Mouse (Mus musculus) cortical plate, adult 2 months (tissue): ENCODE measurements at regions not wholly inside any gene's neighbourhood (a gene's known extent, or its start where the extent isn't known, plus 50 kb on each side); places are given as distances from the start of the nearest gene placed in this dataset.

ENCODE experiments used
- H3K27ac ChIP-seq: fragments of 200-500 bp; 2 replicates; pipeline ENCODE4 v1.5.1; 2012; ENCODE audit warnings: low read length, control low read depth, inconsistent platforms; ENCODE audit not compliant: insufficient read depth
- H3K4me1 ChIP-seq: fragments of 200-500 bp; 2 replicates; pipeline ENCODE4 v1.6.1; 2011; ENCODE audit warnings: low read length; ENCODE audit not compliant: control insufficient read depth, insufficient read depth
- H3K4me3 ChIP-seq: fragments of 200-500 bp; 2 replicates; pipeline ENCODE4 v1.5.1; 2011; ENCODE audit warnings: mild to moderate bottlenecking, low read length, control low read depth; ENCODE audit not compliant: insufficient read depth
- CTCF ChIP-seq: fragments of 200-500 bp; IDR thresholded peaks from 2 replicates; pipeline ENCODE4 v1.5.1; 2011; ENCODE audit warnings: mild to moderate bottlenecking, control low read depth, low read length; ENCODE audit not compliant: insufficient read depth; ENCODE audit errors: extremely low read depth
- POLR2A ChIP-seq: fragments of 200-500 bp; IDR thresholded peaks from 2 replicates; pipeline ENCODE4 v1.6.1; 2011; ENCODE audit warnings: mild to moderate bottlenecking, low read length, control low read depth; ENCODE audit not compliant: insufficient read depth; ENCODE audit errors: extremely low read depth

- Histone ChIP-seq H3K4me3 (no peak overlapping the region), H3K27ac (no peak overlapping the region), H3K4me1 (no peaks in the 10 kb centered on the region)
- TF ChIP-seq POLR2A: no peak
- no peak for TF ChIP-seq CTCF
These were observed 127.5 kb upstream of the Cops8 start for GRCm38 (mm10) chr1:90475060-90475813.

GRCm38 (mm10) chr1:90476556-90477243 is 126.1 kb upstream of the Cops8 start:
- H3K4me1 ChIP-seq: no peaks in the 10 kb centered on the region

GRCm38 (mm10) chr1:90478839-90479238 is 123.9 kb upstream of the Cops8 start:
- TF ChIP-seq POLR2A (no peak), CTCF (no peak)
- Histone ChIP-seq H3K27ac (no peak overlapping the region), H3K4me1 (no peaks in the 10 kb centered on the region), H3K4me3 (no peak overlapping the region)

More at GRCm38 (mm10) chr1:90476556-90477243, 126.1 kb upstream of the Cops8 start:
- H3K4me3 ChIP-seq: no peak overlapping the region
- no peak for TF ChIP-seq POLR2A
- no peak for TF ChIP-seq CTCF
- no peak overlapping the region for H3K27ac ChIP-seq

- no peak overlapping the region for H3K4me3 ChIP-seq
- no peak for TF ChIP-seq CTCF
- TF ChIP-seq POLR2A: no peak
- H3K4me1 ChIP-seq: no peaks in the 10 kb centered on the region
- H3K27ac ChIP-seq: no peak overlapping the region
These were observed 121.5 kb upstream of the Cops8 start for GRCm38 (mm10) chr1:90481247-90481646.

GRCm38 (mm10) chr1:90481708-90482107 is 121.1 kb upstream of the Cops8 start:
- peaks cover 2% of the 10 kb centered on the region; the same call in 1 of the 2 replicates for H3K4me1 ChIP-seq
- TF ChIP-seq POLR2A (no peak), CTCF (no peak)
- H3K4me3 ChIP-seq: no peak overlapping the region
- no peak overlapping the region for H3K27ac ChIP-seq

GRCm38 (mm10) chr1:90486349-90486839 is 116.4 kb upstream of the Cops8 start:
- H3K4me3 ChIP-seq: no peak overlapping the region
- peaks cover 6% of the 10 kb centered on the region for H3K4me1 ChIP-seq
- H3K27ac ChIP-seq: no peak overlapping the region
- no peak for TF ChIP-seq POLR2A
- no peak for TF ChIP-seq CTCF

GRCm38 (mm10) chr1:90487886-90488285 is 114.9 kb upstream of the Cops8 start:
- Histone ChIP-seq H3K4me3 (no peak overlapping the region), H3K27ac (no peak overlapping the region), H3K4me1 (peaks cover 6% of the 10 kb centered on the region)
- TF ChIP-seq POLR2A: no peak
- no peak for TF ChIP-seq CTCF

- Histone ChIP-seq H3K4me3 (no peak overlapping the region), H3K4me1 (peaks cover 6% of the 10 kb centered on the region), H3K27ac (0 out of 2 replicates have a peak overlapping the region, but pooled peaks have one; percentile 35)
- no peak for TF ChIP-seq POLR2A
- TF ChIP-seq CTCF: no peak
These were observed 113.8 kb upstream of the Cops8 start for GRCm38 (mm10) chr1:90488991-90489390.

GRCm38 (mm10) chr1:90490335-90490734 is 112.4 kb upstream of the Cops8 start:
- Histone ChIP-seq H3K27ac (no peak overlapping the region), H3K4me3 (no peak overlapping the region), H3K4me1 (peaks cover 6% of the 10 kb centered on the region)
- no peak for TF ChIP-seq POLR2A
- TF ChIP-seq CTCF: no peak
